Mouse (Mus musculus): ENCODE measurements around the gene Gm21970. TPM values are rescaled to one million over a fixed set of nuclear protein-coding genes. Genes with fewer than 3 reads are reported as not detected.

Gene Gm21970
- polyA plus RNA-seq, 1 experiment = not detected

- Histone ChIP-seq H3K36me3 (replicated peaks; ENCODE audit: low read length) (no peaks in the 10 kb centered on the region), H3K4me3 (replicated peaks) (no peak overlapping the region), H3K27me3 (replicated peaks) (no peaks in the 10 kb centered on the region), H3K4me1 (peaks cover 43% of the 10 kb centered on the region), H3K9me3 (no peaks in the 10 kb centered on the region)
- no peak for TF ChIP-seq GATA1 (IDR thresholded peaks at IDR 0.05; ENCODE audit: borderline replicate concordance, low read length)
- TF ChIP-seq FLI1 (IDR thresholded peaks at IDR 0.05; ENCODE audit: low read length) = no peak
These were observed 66.8 kb downstream of the Gm21970 start for GRCm38 (mm10) chr16:91458301-91458746.

GRCm38 (mm10) chr16:91458976-91459375 is 67.5 kb downstream of the Gm21970 start:
- TF ChIP-seq GATA1 (IDR thresholded peaks at IDR 0.05; ENCODE audit: borderline replicate concordance, low read length) = no peak
- TF ChIP-seq FLI1 (IDR thresholded peaks at IDR 0.05; ENCODE audit: low read length) = no peak

GRCm38 (mm10) chr16:91459396-91459795 is 67.9 kb downstream of the Gm21970 start:
- H3K9me3 ChIP-seq = no peaks in the 10 kb centered on the region
- H3K4me1 ChIP-seq = peaks cover 53% of the 10 kb centered on the region
- TF ChIP-seq FLI1 (IDR thresholded peaks at IDR 0.05; ENCODE audit: low read length) = no peak
- TF ChIP-seq GATA1 (IDR thresholded peaks at IDR 0.05; ENCODE audit: borderline replicate concordance, low read length) = no peak
- H3K36me3 ChIP-seq (replicated peaks; ENCODE audit: low read length) = no peaks in the 10 kb centered on the region
- H3K27me3 ChIP-seq (replicated peaks) = no peaks in the 10 kb centered on the region
- no peak overlapping the region for H3K4me3 ChIP-seq (replicated peaks)

More at GRCm38 (mm10) chr16:91458976-91459375, 67.5 kb downstream of the Gm21970 start:
- no peak overlapping the region for H3K4me3 ChIP-seq (replicated peaks)
- no peaks in the 10 kb centered on the region for H3K9me3 ChIP-seq
- peaks cover 49% of the 10 kb centered on the region for H3K4me1 ChIP-seq
- no peaks in the 10 kb centered on the region for H3K36me3 ChIP-seq (replicated peaks; ENCODE audit: low read length)
- no peaks in the 10 kb centered on the region for H3K27me3 ChIP-seq (replicated peaks)

- TF ChIP-seq GATA1 (IDR thresholded peaks at IDR 0.05; ENCODE audit: borderline replicate concordance, low read length) = no peak
- TF ChIP-seq FLI1 (IDR thresholded peaks at IDR 0.05; ENCODE audit: low read length) = no peak
- H3K4me3 ChIP-seq (replicated peaks) = no peak overlapping the region
- H3K4me1 ChIP-seq = peaks cover 55% of the 10 kb centered on the region
- no peaks in the 10 kb centered on the region for H3K27me3 ChIP-seq (replicated peaks)
- H3K9me3 ChIP-seq = no peaks in the 10 kb centered on the region
- no peaks in the 10 kb centered on the region for H3K36me3 ChIP-seq (replicated peaks; ENCODE audit: low read length)
These were observed 68.4 kb downstream of the Gm21970 start for GRCm38 (mm10) chr16:91459841-91460370.

GRCm38 (mm10) chr16:91461066-91461638 is 69.6 kb downstream of the Gm21970 start:
- Histone ChIP-seq H3K27me3 (replicated peaks) (no peaks in the 10 kb centered on the region), H3K4me3 (replicated peaks) (peak overlapping the region; percentile 80), H3K36me3 (replicated peaks; ENCODE audit: low read length) (no peaks in the 10 kb centered on the region), H3K9me3 (no peaks in the 10 kb centered on the region), H3K4me1 (peaks cover 67% of the 10 kb centered on the region)
- TF ChIP-seq GATA1 (IDR thresholded peaks at IDR 0.05; ENCODE audit: borderline replicate concordance, low read length) (no peak), FLI1 (IDR thresholded peaks at IDR 0.05; ENCODE audit: low read length) (no peak)

GRCm38 (mm10) chr16:91461773-91462181 is 70.3 kb downstream of the Gm21970 start:
- peaks cover 73% of the 10 kb centered on the region for H3K4me1 ChIP-seq

GRCm38 (mm10) chr16:91462644-91463043 is 71.1 kb downstream of the Gm21970 start:
- H3K4me3 ChIP-seq (replicated peaks) = peak overlapping the region; percentile 28
- H3K9me3 ChIP-seq = no peaks in the 10 kb centered on the region
- H3K4me1 ChIP-seq = peaks cover 76% of the 10 kb centered on the region
- no peaks in the 10 kb centered on the region for H3K27me3 ChIP-seq (replicated peaks)
- H3K36me3 ChIP-seq (replicated peaks; ENCODE audit: low read length) = no peaks in the 10 kb centered on the region
- no peak for TF ChIP-seq FLI1 (IDR thresholded peaks at IDR 0.05; ENCODE audit: low read length)
- no peak for TF ChIP-seq GATA1 (IDR thresholded peaks at IDR 0.05; ENCODE audit: borderline replicate concordance, low read length)

More at GRCm38 (mm10) chr16:91461773-91462181, 70.3 kb downstream of the Gm21970 start:
- H3K27me3 ChIP-seq (replicated peaks) = no peaks in the 10 kb centered on the region
- no peak overlapping the region for H3K4me3 ChIP-seq (replicated peaks)
- TF ChIP-seq FLI1 (IDR thresholded peaks at IDR 0.05; ENCODE audit: low read length) (no peak), GATA1 (IDR thresholded peaks at IDR 0.05; ENCODE audit: borderline replicate concordance, low read length) (no peak)
- H3K9me3 ChIP-seq = no peaks in the 10 kb centered on the region
- no peaks in the 10 kb centered on the region for H3K36me3 ChIP-seq (replicated peaks; ENCODE audit: low read length)

GRCm38 (mm10) chr16:91463400-91463799 is 71.9 kb downstream of the Gm21970 start:
- no peak for TF ChIP-seq FLI1 (IDR thresholded peaks at IDR 0.05; ENCODE audit: low read length)
- no peak for TF ChIP-seq GATA1 (IDR thresholded peaks at IDR 0.05; ENCODE audit: borderline replicate concordance, low read length)
- H3K36me3 ChIP-seq (replicated peaks; ENCODE audit: low read length) = peaks cover 4% of the 10 kb centered on the region
- H3K4me1 ChIP-seq = peaks cover 73% of the 10 kb centered on the region
- H3K27me3 ChIP-seq (replicated peaks) = no peaks in the 10 kb centered on the region
- no peak overlapping the region for H3K4me3 ChIP-seq (replicated peaks)
- peaks cover 4% of the 10 kb centered on the region for H3K9me3 ChIP-seq

GRCm38 (mm10) chr16:91463836-91464400 is 72.4 kb downstream of the Gm21970 start:
- H3K9me3 ChIP-seq = peaks cover 4% of the 10 kb centered on the region
- no peak for TF ChIP-seq FLI1 (IDR thresholded peaks at IDR 0.05; ENCODE audit: low read length)
- TF ChIP-seq GATA1 (IDR thresholded peaks at IDR 0.05; ENCODE audit: borderline replicate concordance, low read length) = no peak
- peak overlapping the region; percentile 95 for H3K4me3 ChIP-seq (replicated peaks)
- H3K27me3 ChIP-seq (replicated peaks) = no peaks in the 10 kb centered on the region
- peaks cover 70% of the 10 kb centered on the region for H3K4me1 ChIP-seq
- H3K36me3 ChIP-seq (replicated peaks; ENCODE audit: low read length) = peaks cover 9% of the 10 kb centered on the region

All from megakaryocyte, embryonic 14.5 days (primary cell).